Mouse (Mus musculus) bone marrow, adult 2 months (tissue): ENCODE data around the gene Arhgap25.

Source experiments
- CTCF ChIP-seq: fragments of 200-500 bp; IDR thresholded peaks from 2 replicates; pipeline ENCODE4 v1.5.1; 2011; ENCODE audit warnings: low read length, control low read depth; ENCODE audit not compliant: control insufficient read depth, insufficient read depth
- POLR2A ChIP-seq: fragments of 200-500 bp; IDR thresholded peaks from 2 replicates; pipeline ENCODE4 v1.6.1; 2011; ENCODE audit warnings: low read depth, mild to moderate bottlenecking, control low read depth, low read length, borderline replicate concordance; ENCODE audit not compliant: control insufficient read depth

DNA sequence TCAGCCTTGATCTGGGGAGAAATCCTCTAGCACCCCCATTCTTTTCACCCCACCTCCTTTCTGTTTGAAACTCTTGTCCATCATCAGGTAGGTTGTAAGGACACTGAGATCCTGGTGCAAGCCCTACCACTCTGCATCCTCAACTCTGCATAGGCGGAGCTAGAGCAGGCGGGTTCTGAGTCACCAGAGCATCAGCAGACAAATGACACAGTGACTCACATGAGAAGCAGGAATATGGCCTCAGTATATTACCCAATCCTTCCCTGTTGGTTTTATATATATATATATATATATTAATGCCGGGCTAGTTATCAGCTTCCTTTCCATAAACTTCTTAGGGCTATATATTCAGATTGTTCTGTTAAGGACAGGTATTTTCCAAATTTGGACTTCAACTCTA, 97.3 kb downstream of the Arhgap25 start:
- TF ChIP-seq CTCF (no peak), POLR2A (no peak)
